Mouse (Mus musculus) C2C12 (cell line): ENCODE measurements around the gene Mettl27.

Experiments
- CTCF ChIP-seq: IDR thresholded peaks from one replicate; pipeline ENCODE4 v1.5.1; 2011; ENCODE audit not compliant: control insufficient read depth, insufficient read depth, insufficient read length
- MAX ChIP-seq: IDR thresholded peaks from one replicate; pipeline ENCODE4 v1.6.1; 2011; ENCODE audit warnings: mild to moderate bottlenecking, control low read depth
- MYOG ChIP-seq: IDR thresholded peaks from one replicate; pipeline ENCODE4 v1.6.1; 2011; ENCODE audit not compliant: control insufficient read depth, insufficient read length; ENCODE audit errors: extremely low read depth

- TF ChIP-seq CTCF, result no peak
- no peak for TF ChIP-seq MYOG
- no peak for TF ChIP-seq MAX
Measured at GRCm38 (mm10) chr5:134921106-134921505, 11.1 kb upstream of the Mettl27 start.
